Mouse (Mus musculus) MEL (cell line): Measurements from ENCODE around the gene Emsy. TPM values are rescaled to one million over a fixed set of nuclear protein-coding genes. Genes with fewer than 3 reads are reported as not detected.
A peak's percentile ranks its signal among the peaks of the same experiment; 100 is the strongest.

Experiments
- DNase-seq: peaks from one replicate; pipeline ENCODE4 v3.0.0; 2011; ENCODE audit warnings: low read depth, low spot score
- H3K27ac ChIP-seq: 2 replicates; pipeline ENCODE4 v1.5.1; 2012; ENCODE audit warnings: low read depth, mild to moderate bottlenecking, control low read depth, low read length, moderate library complexity; ENCODE audit not compliant: control insufficient read depth
- H3K27me3 ChIP-seq, 2 experiments: fragments of 150-350 bp in 1 of 2; sonication (generic) in 1 of 2; 2 replicates each; pipeline ENCODE4 v1.6.1; 2012; ENCODE audit warnings: low read length in 2 of 2, mild to moderate bottlenecking in 2 of 2, improper control_type of control experiment in 1 of 2, moderate library complexity in 1 of 2; ENCODE audit not compliant: insufficient read depth in 2 of 2, control insufficient read depth in 1 of 2
- H3K36me3 ChIP-seq, 2 experiments: 2 replicates each; pipeline ENCODE4 v1.6.1; 2012 to 2014; ENCODE audit warnings: low read length in 2 of 2, improper control_type of control experiment in 1 of 2, inconsistent platforms in 1 of 2, mild to moderate bottlenecking in 1 of 2; ENCODE audit not compliant: insufficient read depth in 2 of 2, control insufficient read depth in 1 of 2
- H3K4me1 ChIP-seq, 2 experiments: fragments of 150-350 bp in 1 of 2; sonication (generic) in 1 of 2; 2 replicates each; pipeline ENCODE4 v1.6.1; 2012; ENCODE audit warnings: low read length in 2 of 2, improper control_type of control experiment in 1 of 2, mild to moderate bottlenecking in 1 of 2; ENCODE audit not compliant: insufficient read depth in 2 of 2, control insufficient read depth in 1 of 2
- H3K4me3 ChIP-seq, 2 experiments: fragments of 150-350 bp in 1 of 2; sonication (generic) in 1 of 2; 2 replicates each; pipeline ENCODE4 v1.5.1; 2012; ENCODE audit warnings: low read depth in 2 of 2, low read length in 2 of 2, mild to moderate bottlenecking in 2 of 2, moderate library complexity in 2 of 2, control low read depth in 1 of 2, improper control_type of control experiment in 1 of 2; ENCODE audit not compliant: control insufficient read depth in 1 of 2, insufficient read depth in 1 of 2
- H3K79me2 ChIP-seq: 2 replicates; pipeline ENCODE4 v1.6.1; 2012; ENCODE audit warnings: mild to moderate bottlenecking, low read length, moderate library complexity; ENCODE audit not compliant: control insufficient read depth, poor library complexity, insufficient read depth
- H3K9ac ChIP-seq: 2 replicates; pipeline ENCODE4 v1.6.1; 2012; ENCODE audit warnings: low read depth, mild to moderate bottlenecking, control low read depth, low read length, moderate library complexity; ENCODE audit not compliant: control insufficient read depth, poor library complexity, severe bottlenecking
- H3K9me3 ChIP-seq: fragments of 150-350 bp; sonication (generic); replicated peaks from 2 replicates; pipeline ENCODE4 v1.6.1; 2012; ENCODE audit warnings: mild to moderate bottlenecking, low read length, improper control_type of control experiment, moderate library complexity; ENCODE audit not compliant: insufficient read depth
- ELF1 ChIP-seq: IDR thresholded peaks from 2 replicates; pipeline ENCODE4 v1.6.1; 2014; ENCODE audit warnings: low read depth, mild to moderate bottlenecking, inconsistent platforms, low read length, improper control_type of control experiment, moderate library complexity
- EP300 ChIP-seq, 2 experiments: IDR thresholded peaks; 2 replicates each; pipeline ENCODE4 v1.6.1; 2011; ENCODE audit warnings: improper control_type of control experiment in 2 of 2, low read length in 2 of 2, low read depth in 1 of 2, mild to moderate bottlenecking in 1 of 2
- ETS1 ChIP-seq: IDR thresholded peaks from 2 replicates; pipeline ENCODE4 v1.6.1; 2012; ENCODE audit warnings: low read depth, mild to moderate bottlenecking, inconsistent platforms, low read length, improper control_type of control experiment, moderate library complexity
- GABPA ChIP-seq: IDR thresholded peaks from 2 replicates; pipeline ENCODE4 v1.6.1; 2012; ENCODE audit warnings: low read depth, mild to moderate bottlenecking, inconsistent platforms, low read length, improper control_type of control experiment, moderate library complexity
- GATA1 ChIP-seq: IDR thresholded peaks from 2 replicates; pipeline ENCODE4 v1.6.1; 2011; ENCODE audit warnings: low read depth, low read length, improper control_type of control experiment
- JUND ChIP-seq: IDR thresholded peaks from 2 replicates; pipeline ENCODE4 v1.6.1; 2011; ENCODE audit warnings: low read depth, mild to moderate bottlenecking, improper control_type of control experiment, low read length
- MAX ChIP-seq: IDR thresholded peaks from 2 replicates; pipeline ENCODE4 v1.6.1; 2011; ENCODE audit warnings: low read length, improper control_type of control experiment
- MXI1 ChIP-seq: IDR thresholded peaks from 2 replicates; pipeline ENCODE4 v1.6.1; 2011; ENCODE audit warnings: mild to moderate bottlenecking, low read depth, low read length, improper control_type of control experiment
- NELFE ChIP-seq: IDR thresholded peaks from 2 replicates; pipeline ENCODE4 v1.6.1; 2011; ENCODE audit warnings: low read depth, low read length, improper control_type of control experiment
- POLR2A ChIP-seq, 2 experiments: IDR thresholded peaks; 2 replicates each; pipeline ENCODE4 v1.6.1; 2011 to 2012; ENCODE audit warnings: low read length in 2 of 2, mild to moderate bottlenecking in 2 of 2, control low read depth in 1 of 2, improper control_type of control experiment in 1 of 2, low read depth in 1 of 2, moderate library complexity in 1 of 2; ENCODE audit not compliant: control insufficient read depth in 1 of 2, insufficient read depth in 1 of 2, poor library complexity in 1 of 2
- POLR2AphosphoS2 ChIP-seq: IDR thresholded peaks from 2 replicates; pipeline ENCODE4 v1.6.1; 2011; ENCODE audit warnings: low read length, improper control_type of control experiment
- SIN3A ChIP-seq: IDR thresholded peaks from 2 replicates; pipeline ENCODE4 v1.6.1; 2012; ENCODE audit warnings: low read length, improper control_type of control experiment, inconsistent platforms
- SMC3 ChIP-seq: IDR thresholded peaks from 2 replicates; pipeline ENCODE4 v1.6.1; 2011; ENCODE audit warnings: low read depth, low read length, improper control_type of control experiment
- TBP ChIP-seq: IDR thresholded peaks from 2 replicates; pipeline ENCODE4 v1.8.0; 2011; ENCODE audit warnings: low read depth, low read length, improper control_type of control experiment
- UBTF ChIP-seq: IDR thresholded peaks from 2 replicates; pipeline ENCODE4 v1.6.1; 2012; ENCODE audit warnings: low read depth, mild to moderate bottlenecking, inconsistent platforms, low read length, improper control_type of control experiment, moderate library complexity, borderline replicate concordance; ENCODE audit not compliant: insufficient read depth
- USF1 ChIP-seq: IDR thresholded peaks from 2 replicates; pipeline ENCODE4 v1.6.1; 2014; ENCODE audit warnings: low read depth, mild to moderate bottlenecking, inconsistent platforms, low read length, improper control_type of control experiment, moderate library complexity
- USF2 ChIP-seq, 2 experiments: IDR thresholded peaks; 2 replicates each; pipeline ENCODE4 v1.6.1; 2011 to 2012; ENCODE audit warnings: improper control_type of control experiment in 2 of 2, low read length in 2 of 2, borderline replicate concordance in 1 of 2, inconsistent platforms in 1 of 2, low read depth in 1 of 2, mild to moderate bottlenecking in 1 of 2; ENCODE audit not compliant: insufficient read depth in 1 of 2
- ZKSCAN1 ChIP-seq: IDR thresholded peaks from 2 replicates; pipeline ENCODE4 v1.6.1; 2012; ENCODE audit warnings: low read depth, mild to moderate bottlenecking, inconsistent platforms, low read length, improper control_type of control experiment, moderate library complexity
- ZNF384 ChIP-seq: IDR thresholded peaks from 2 replicates; pipeline ENCODE4 v1.6.1; 2012; ENCODE audit warnings: low read depth, mild to moderate bottlenecking, inconsistent platforms, low read length, improper control_type of control experiment
- polyA plus RNA-seq, 2 experiments: library from polyadenylated mRNA; stranded (reverse) in 1 of 2; unstranded in 1 of 2; fragments of >175 nt in 1 of 2; fragments of >200 nt in 1 of 2; gene quantifications; 2 replicates each; pipeline versions ENCODE4 v1.2.1 to v1.2.4; 2012; ENCODE audit warnings: low replicate concordance in 2 of 2, low read depth in 1 of 2; ENCODE audit not compliant: insufficient read length in 2 of 2, insufficient read depth in 1 of 2, missing spikeins in 1 of 2
- total RNA-seq: library from RNA; depleted of rRNA; stranded (reverse); fragments of 300-350 nt; gene quantifications from 2 replicates; pipeline ENCODE4 v1.2.3, GENCODE M21; 2012

Emsy gene
- total and polyA plus RNA-seq, 3 experiments: 10.2 to 24.1 TPM; not detected in 1

DNA sequence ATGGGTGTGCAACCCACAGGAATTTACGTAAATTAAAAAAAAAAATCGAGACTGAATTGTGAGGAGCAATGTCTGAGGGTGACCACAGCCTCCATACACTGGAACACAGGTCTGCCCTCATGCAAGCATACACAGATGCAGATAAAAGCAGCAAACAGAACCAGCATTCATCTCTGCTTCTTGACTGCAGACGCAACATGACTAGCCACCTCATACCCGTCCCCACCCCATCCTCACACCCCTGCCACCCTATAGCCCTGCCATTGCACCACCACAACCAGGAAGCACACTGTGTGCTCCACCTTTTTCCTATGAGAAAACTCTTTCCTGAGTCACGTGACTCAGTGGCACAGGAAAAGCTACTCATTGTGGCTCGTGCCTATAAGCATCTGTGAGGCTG, 76.9 kb downstream of the Emsy start:
- no peak for DNase-seq
- Histone ChIP-seq H3K27ac (no peak overlapping the region), H3K36me3 (no peaks in the 10 kb centered on the region), H3K4me1 (no peaks in the 10 kb centered on the region), H3K79me2 (no peaks in the 10 kb centered on the region), H3K27me3 (no peaks in the 10 kb centered on the region; a peak in 1 of 4 replicates), H3K4me3 (no peak overlapping the region), H3K9ac (no peak overlapping the region), H3K9me3 (no peaks in the 10 kb centered on the region)
- no peak for TF ChIP-seq TBP
- TF ChIP-seq UBTF: no peak
- TF ChIP-seq USF1: peak; percentile 27; the same call in 1 of the 2 replicates

DNA sequence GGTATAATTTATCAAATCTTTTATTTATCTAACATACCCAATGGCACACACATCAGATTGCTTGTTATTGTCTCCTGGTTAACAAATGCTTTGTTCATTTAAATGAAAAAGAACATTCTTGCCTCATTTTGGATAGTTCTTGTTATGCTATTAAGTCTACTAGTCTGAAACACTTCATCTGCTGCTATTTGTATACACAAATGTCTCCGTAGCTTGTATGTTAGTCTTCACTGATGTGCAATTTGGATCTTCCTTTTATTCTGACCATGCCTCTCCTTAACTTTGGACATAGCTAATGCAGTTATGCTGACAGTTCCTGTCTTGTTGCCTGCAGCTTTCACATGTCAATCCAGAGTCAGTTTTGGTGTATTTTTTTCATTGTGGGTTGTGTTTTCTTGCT, 79.1 kb downstream of the Emsy start:
- Histone ChIP-seq H3K4me1 (no peaks in the 10 kb centered on the region), H3K79me2 (no peaks in the 10 kb centered on the region), H3K9me3 (no peaks in the 10 kb centered on the region), H3K9ac (no peak overlapping the region), H3K27me3 (peaks cover 0 to 3% of the 10 kb centered on the region in 2 experiments; a peak in 3 of 4 replicates), H3K4me3 (no peak overlapping the region), H3K27ac (no peak overlapping the region), H3K36me3 (no peaks in the 10 kb centered on the region)
- DNase-seq: no peak
- TF ChIP-seq NELFE (no peak), GABPA (no peak), MXI1 (no peak), USF2 (IDR thresholded peaks at IDR 0.05; ENCODE audit: borderline replicate concordance in 1 of 2, insufficient read depth in 1 of 2, low read depth in 1 of 2, low read length in 2 of 2) (no peak), GATA1 (no peak)

- Histone ChIP-seq H3K79me2 (no peaks in the 10 kb centered on the region), H3K4me3 (no peak overlapping the region), H3K4me1 (no peaks in the 10 kb centered on the region), H3K27me3 (peaks cover 0 to 3% of the 10 kb centered on the region in 2 experiments; a peak in 3 of 4 replicates), H3K27ac (no peak overlapping the region), H3K9ac (no peak overlapping the region), H3K36me3 (no peaks in the 10 kb centered on the region), H3K9me3 (no peaks in the 10 kb centered on the region)
- DNase-seq: no peak
- TF ChIP-seq USF2 (IDR thresholded peaks at IDR 0.05; ENCODE audit: borderline replicate concordance in 1 of 2, insufficient read depth in 1 of 2, low read depth in 1 of 2, low read length in 2 of 2) (no peak), ZNF384 (no peak), POLR2AphosphoS2 (no peak), UBTF (no peak), MAX (no peak), ZKSCAN1 (no peak), ELF1 (no peak), JUND (no peak), POLR2A (IDR thresholded peaks at IDR 0.05; ENCODE audit: control insufficient read depth in 1 of 2, insufficient read depth in 1 of 2, low read depth in 1 of 2, low read length in 2 of 2, poor library complexity in 1 of 2) (no peak), ETS1 (no peak), SMC3 (no peak), SIN3A (no peak), GABPA (no peak), EP300 (IDR thresholded peaks at IDR 0.05; ENCODE audit: low read depth in 1 of 2, low read length in 2 of 2) (no peak), NELFE (no peak)
Observed at GRCm38 (mm10) chr7:98575651-98576239, 80.8 kb downstream of the Emsy start.
